Mouse (Mus musculus) kidney, postnatal 25 days (tissue): Measurements from ENCODE around the gene Gpatch3.

Experiments used
- DNase-seq, 2 experiments: peaks; one replicate each; pipeline ENCODE4 v3.0.0; 2021; ENCODE audit warnings: mixed read lengths in 2 of 2

Gpatch3 gene

GRCm38 (mm10) chr4:133584059-133584951 is 9.8 kb downstream of the Gpatch3 start, which contains the start of gene Gpn2:
Gene Gpn2, plus strand, starts transcription at chr4:133584362.
- DNase-seq = peak; percentile 89 to 93

GRCm38 (mm10) chr4:133592570-133592969 is 18.0 kb downstream of the Gpatch3 start:
- peak; percentile 73 to 77 for DNase-seq

GRCm38 (mm10) chr4:133595538-133595937 is 21.0 kb downstream of the Gpatch3 start:
- DNase-seq = no peak

- no peak for DNase-seq
These were observed 21.5 kb downstream of the Gpatch3 start for GRCm38 (mm10) chr4:133596084-133596483.

GRCm38 (mm10) chr4:133598616-133599015 is 24.1 kb downstream of the Gpatch3 start:
- no peak for DNase-seq

- no peak for DNase-seq
These were observed 24.6 kb downstream of the Gpatch3 start for GRCm38 (mm10) chr4:133599116-133599515.

- DNase-seq = peak; percentile 96 to 98
These were observed 25.1 kb downstream of the Gpatch3 start for GRCm38 (mm10) chr4:133599571-133600073.

GRCm38 (mm10) chr4:133600306-133600705 is 25.8 kb downstream of the Gpatch3 start:
- no peak for DNase-seq

GRCm38 (mm10) chr4:133601721-133602218 is 27.2 kb downstream of the Gpatch3 start, which contains the start of gene Sfn:
Gene Sfn, minus strand, starts transcription at chr4:133602168.
- DNase-seq = peak; percentile 82 to 88

GRCm38 (mm10) chr4:133603056-133603455 is 28.5 kb downstream of the Gpatch3 start:
- no peak for DNase-seq

- no peak for DNase-seq
These were observed 29.6 kb downstream of the Gpatch3 start for GRCm38 (mm10) chr4:133604175-133604574.

- DNase-seq = no peak
These were observed 30.3 kb downstream of the Gpatch3 start for GRCm38 (mm10) chr4:133604856-133605255.

- no peak for DNase-seq
These were observed 30.8 kb downstream of the Gpatch3 start for GRCm38 (mm10) chr4:133605330-133605729.

- no peak for DNase-seq
These were observed 32.7 kb downstream of the Gpatch3 start for GRCm38 (mm10) chr4:133607284-133607683.

GRCm38 (mm10) chr4:133609719-133610118 is 35.2 kb downstream of the Gpatch3 start:
- peak; percentile 90 to 93 for DNase-seq

GRCm38 (mm10) chr4:133611815-133612214 is 37.3 kb downstream of the Gpatch3 start:
- DNase-seq = no peak

GRCm38 (mm10) chr4:133612416-133612815 is 37.9 kb downstream of the Gpatch3 start:
- no peak for DNase-seq

GRCm38 (mm10) chr4:133613026-133613425 is 38.5 kb downstream of the Gpatch3 start:
- DNase-seq = no peak

GRCm38 (mm10) chr4:133613867-133614266 is 39.3 kb downstream of the Gpatch3 start:
- DNase-seq = no peak

- DNase-seq = no peak
These were observed 39.8 kb downstream of the Gpatch3 start for GRCm38 (mm10) chr4:133614274-133614761.

- DNase-seq = peak; percentile 39 to 70
These were observed 40.9 kb downstream of the Gpatch3 start for GRCm38 (mm10) chr4:133615416-133615815.

GRCm38 (mm10) chr4:133617936-133618335 is 43.4 kb downstream of the Gpatch3 start:
- no peak for DNase-seq

- no peak for DNase-seq
These were observed 45.1 kb downstream of the Gpatch3 start for GRCm38 (mm10) chr4:133619473-133620136.
